Mouse (Mus musculus) forelimb bud, embryonic 11.5 days (tissue): ENCODE measurements around the gene Dlx4.

ENCODE experiments used
- DNase-seq: peaks from one replicate; pipeline ENCODE4 v3.0.0-alpha.2; 2012; ENCODE audit warnings: low read depth, low spot score

Gene Dlx4

DNA sequence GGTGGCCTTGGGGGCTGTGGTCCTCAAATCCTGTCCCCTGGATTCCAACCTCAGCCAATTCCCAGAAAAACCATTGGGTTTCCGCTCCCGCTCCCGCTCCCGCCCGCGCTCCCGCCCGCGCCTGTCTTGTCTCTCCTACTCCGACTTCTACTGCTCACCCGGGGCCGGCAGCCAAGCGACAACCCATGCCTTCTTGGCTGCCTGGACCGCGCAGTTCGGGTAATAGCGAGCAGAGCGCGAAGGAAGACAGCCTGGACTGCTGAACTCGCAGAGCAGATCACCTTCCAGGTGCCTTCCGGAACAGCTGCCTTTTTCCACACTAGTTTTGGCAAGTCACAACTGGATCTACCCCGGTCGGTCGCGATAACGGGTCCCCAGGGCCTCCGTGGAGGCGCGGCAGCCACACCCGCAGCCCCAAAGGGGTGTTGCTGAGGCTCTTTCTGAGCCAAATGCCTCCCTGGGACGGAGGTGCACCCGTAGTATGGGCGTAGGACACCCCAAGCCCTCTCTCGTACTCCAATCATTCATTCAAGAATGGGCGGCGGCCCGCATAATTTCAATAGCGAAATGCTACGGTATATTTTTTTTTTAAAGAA, 3.0 kb downstream of the Dlx4 start:
- DNase-seq: no peak

DNA sequence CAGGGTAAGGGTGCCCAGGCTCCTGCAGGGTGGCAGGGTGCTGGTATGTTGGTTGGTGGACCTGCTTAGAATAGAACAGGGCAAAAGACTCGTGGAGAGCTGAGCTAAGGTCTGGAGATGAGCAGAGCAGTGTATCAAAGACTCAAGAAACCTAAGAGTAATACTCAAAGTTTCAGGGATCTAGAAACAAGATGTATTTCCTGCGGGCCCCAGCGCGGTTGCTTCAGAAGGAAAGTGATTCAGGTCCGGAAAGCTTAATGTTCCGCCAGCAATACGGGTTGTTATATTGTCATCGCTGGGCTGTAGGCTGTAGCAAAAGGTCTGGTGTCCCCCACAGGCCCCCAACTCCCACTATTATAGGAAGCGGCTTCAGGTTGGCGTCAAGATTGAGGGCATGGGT, 3.8 kb downstream of the Dlx4 start:
- DNase-seq: no peak

DNA sequence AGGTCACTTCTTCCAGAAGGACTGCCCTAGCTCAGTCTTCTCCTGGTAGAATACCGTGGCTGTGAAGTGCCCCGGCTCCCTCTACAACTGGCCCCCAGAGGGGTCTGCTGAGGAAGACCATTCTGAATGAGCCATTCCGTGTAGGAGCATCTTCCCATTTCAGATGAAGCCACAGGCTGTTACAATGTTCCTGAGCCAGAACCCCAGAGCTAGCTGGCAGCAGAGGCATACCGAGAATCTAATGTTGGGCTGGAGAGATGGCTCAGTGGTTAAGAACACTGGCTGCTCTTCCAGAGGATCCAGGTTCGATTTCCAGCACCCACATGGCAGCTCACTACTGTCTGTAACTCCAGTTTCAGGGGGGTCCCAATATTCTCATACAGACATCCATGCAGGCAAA, 6.2 kb downstream of the Dlx4 start:
- DNase-seq: no peak

- no peak for DNase-seq
Observed at GRCm38 (mm10) chr11:95137281-95137680, 8.8 kb downstream of the Dlx4 start.

DNA sequence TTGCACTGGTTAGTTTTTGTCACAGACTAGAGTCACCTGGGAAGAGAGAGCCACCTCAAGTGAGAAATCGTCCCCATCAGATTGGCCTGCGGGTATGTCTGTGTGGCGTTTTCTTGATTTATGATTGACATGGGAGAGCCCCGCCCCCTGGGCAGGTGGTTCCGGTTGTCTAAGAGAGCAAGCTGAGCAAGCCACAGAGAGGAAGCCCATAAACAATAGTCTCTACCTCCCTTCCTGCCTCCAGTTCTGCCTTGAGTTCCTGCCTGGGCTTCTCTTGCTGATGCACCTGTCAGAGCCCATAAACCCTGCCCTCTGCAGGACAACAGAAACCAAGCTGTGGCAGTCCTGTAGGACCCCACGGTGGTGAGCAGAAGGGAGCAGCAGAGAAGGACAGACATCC, 12.7 kb downstream of the Dlx4 start:
- no peak for DNase-seq

GRCm38 (mm10) chr11:95130668-95131252, 15.3 kb downstream of the Dlx4 start:
- no peak for DNase-seq

GRCm38 (mm10) chr11:95128359-95128758, 17.7 kb downstream of the Dlx4 start:
- DNase-seq: no peak

DNA sequence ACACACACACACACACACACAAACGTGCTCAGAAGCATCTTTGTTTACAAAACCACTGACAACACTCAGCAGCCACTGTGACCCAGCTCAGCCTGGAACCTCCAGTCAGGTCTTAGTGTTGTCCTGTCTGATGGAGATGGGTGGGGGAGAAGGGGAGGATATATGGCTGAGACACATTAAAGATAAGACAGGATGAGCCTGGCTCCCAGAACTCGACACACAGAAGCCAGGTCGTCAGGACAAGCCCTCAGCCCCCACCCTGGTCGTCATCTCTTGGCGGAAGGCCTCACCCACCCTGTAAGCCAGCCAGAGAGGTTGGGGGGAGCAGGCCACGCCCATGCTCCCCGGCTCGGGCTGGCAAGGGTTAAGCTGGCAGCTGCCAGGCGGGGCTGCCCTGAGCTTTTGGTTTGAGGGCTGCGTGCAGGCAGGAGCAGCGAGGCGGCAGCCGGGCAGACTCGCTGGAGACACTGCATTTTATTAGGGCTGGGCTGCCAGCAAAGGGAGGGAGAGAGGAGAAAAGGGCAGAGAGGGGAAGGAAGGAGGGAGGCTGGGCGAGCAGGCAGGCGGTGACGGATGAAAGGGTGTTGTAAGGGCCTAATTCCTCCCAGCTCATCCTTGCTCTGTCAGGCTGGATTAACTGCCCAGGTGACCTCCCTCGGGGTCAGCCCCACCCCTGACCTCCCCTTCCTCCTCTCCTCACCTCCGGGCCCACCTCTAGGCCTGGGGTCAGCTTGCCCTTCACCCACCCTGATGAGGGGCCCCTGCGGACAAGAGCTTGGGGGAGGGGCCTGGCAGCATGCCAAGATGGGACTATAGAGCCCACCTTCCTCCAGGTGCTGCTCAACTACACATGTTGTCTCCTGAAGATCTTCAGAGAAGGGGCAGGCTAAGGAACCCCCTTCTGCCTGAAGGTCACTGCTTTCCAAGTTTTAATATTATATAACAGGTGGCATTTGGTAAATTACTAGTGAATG, 19.5 kb downstream of the Dlx4 start:
- no peak for DNase-seq

- no peak for DNase-seq
Observed at GRCm38 (mm10) chr11:95125366-95125948, 20.6 kb downstream of the Dlx4 start.

DNA sequence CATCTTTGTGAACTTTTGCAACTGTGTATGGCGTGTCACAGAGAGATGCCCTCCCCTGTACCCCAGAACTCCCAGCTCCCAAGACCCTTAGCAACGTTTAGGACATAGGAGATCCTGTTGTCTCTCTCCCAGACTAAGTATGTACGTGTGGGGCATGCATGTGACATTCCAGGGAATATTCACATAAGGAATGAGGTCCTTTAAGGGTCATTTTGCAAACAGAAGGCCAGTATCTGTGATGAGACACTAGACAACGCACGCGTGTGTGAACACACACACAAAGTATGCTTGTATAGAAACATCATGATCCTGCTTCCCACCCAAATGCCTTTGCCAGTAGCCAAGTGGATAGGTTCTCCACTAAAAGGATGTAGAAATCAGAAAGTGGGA, 24.0 kb downstream of the Dlx4 start:
- DNase-seq: no peak

GRCm38 (mm10) chr11:95121161-95122099, 24.6 kb downstream of the Dlx4 start:
- DNase-seq: no peak

DNA sequence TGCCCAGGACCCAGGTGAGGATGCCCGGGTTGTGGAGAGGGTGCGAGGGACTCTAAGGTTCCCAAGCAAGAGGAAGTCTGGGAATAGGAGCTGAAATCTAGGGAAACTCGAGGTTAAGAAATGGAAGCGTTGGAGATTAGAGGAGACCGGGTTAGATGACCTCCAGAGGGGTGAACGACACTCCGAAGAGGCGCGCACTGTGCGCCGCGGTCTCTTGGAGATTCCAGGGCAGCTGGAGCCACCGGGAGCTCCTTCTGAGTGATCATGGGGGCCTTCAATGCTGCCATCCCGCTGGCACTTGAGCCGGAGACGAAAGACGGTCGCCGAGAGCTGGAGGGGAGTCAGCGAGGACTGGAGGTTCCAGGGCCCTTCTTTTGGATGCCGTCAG, 25.4 kb downstream of the Dlx4 start:
- no peak for DNase-seq

GRCm38 (mm10) chr11:95119990-95120632, 26.0 kb downstream of the Dlx4 start, which contains the start of gene Dlx3:
TSS of gene Dlx3 (plus strand) at chr11:95120119.
- DNase-seq: peak; percentile 65

DNA sequence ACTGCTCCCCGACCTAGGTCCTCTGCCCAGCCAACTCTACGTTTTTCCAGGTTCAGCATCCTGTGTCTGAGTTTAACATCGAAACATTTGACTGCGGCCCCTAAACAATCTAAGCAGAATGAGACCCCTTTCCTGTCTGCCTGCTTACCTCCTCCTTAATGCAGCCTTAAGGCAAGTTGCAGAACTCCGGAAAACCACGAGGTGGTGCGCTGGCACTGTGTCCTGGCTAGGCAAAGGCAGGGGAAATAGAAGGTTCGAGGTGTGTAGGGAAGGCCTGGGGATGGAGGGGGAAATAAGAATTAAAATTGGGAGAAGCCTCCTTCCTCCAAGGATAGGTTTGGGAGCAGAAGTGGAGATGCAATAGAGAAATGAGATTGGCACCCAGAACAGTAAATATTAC, 27.6 kb downstream of the Dlx4 start:
- DNase-seq: peak; percentile 81

DNA sequence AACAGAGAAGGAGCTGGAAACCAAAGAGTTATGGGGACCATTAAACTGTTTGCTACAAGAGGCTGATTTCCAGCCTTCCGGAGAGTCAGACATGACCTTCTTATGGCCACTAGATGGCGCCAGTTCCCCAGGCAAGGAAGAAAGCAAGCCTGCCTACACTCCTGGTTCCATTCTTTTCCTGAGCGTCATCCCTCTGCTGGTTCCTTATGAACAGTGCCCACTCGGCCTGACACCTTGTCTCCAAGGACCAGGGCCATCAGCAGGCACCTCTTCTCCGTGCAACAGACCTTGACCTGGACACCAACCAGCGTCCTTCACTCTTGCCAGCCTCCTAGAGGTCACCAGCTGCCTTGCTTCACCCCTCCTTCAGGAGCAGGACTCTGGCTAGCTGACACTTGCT, 29.0 kb downstream of the Dlx4 start:
- DNase-seq: peak; percentile 89

- DNase-seq: no peak
Observed at GRCm38 (mm10) chr11:95110081-95110480, 36.0 kb downstream of the Dlx4 start.

GRCm38 (mm10) chr11:95109000-95109399, 37.1 kb downstream of the Dlx4 start:
- DNase-seq: no peak

DNA sequence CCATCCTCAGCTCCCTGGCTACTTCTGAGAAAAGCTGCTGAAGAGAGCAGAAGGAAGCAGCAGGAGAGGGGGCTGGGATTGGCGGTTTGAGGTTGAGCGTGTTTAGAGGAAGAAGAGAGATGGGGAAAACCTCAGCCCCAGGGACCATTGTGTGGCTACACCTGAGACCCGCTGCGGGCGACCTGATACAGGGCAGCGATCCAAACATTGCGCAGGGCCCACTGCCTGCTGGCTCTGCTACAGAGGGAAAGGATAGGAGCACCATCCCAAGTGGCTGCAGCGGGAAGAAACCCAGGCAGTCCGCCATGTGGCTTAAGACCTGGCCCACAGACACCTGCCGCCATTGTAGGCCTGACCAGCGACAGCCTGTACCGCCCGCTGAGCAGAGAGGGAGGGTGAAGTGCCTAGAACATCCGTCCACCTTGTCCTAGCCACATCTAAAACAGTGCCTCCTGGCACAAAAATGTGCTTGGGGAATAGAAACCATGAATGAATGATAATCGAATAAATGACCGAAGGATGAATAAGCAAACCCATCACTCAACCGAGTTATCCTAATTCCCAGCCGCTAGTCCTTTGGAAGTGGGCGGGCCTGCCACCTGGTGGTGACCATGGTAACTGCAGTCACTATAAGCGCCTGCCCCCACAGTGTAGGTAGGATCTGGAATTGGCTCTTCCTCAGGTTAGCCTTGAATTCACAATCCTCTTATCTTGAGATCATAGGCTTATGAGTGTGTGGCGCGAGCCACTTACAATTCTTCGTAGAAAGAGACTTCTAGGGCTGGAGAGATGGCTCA, 39.4 kb downstream of the Dlx4 start:
- DNase-seq: peak; percentile 76

DNA sequence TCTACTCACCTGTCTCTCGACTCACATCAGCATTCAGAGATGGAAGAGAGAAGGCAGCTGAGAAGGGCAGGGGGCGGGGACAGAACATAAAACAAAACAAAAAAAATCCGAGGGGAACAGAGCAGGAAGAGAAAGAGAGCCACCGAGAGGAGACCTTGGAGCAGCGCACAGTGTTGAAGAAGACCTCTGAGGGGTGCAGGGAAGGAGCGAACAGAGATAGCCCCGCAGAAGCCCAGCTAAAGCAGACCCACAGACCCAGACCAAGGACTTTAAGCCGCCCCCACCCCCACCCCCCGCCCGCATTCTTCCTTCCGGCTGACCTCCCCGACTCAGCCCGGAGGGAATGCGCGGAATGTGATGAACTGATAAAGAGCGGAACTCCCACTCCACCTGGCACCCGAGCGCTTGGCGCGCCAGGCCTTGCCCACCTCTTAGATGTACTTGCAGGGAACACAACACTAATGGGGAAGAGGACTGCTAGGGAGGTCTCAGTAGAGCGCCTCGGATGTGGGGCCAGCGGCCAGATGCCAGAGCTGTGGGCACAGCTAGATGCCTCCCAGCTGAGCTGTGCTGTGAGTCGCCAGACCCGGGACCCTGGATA, 40.7 kb downstream of the Dlx4 start:
- no peak for DNase-seq
